Mouse (Mus musculus): ENCODE measurements around the gene Zfp418.

GRCm38 (mm10) chr7:7188191-7188942, 17.2 kb downstream of the Zfp418 start:
- TF ChIP-seq CTCF (IDR thresholded peaks at IDR 0.05; ENCODE audit: borderline replicate concordance, control insufficient read depth, extremely low read depth, insufficient read depth, low read length, poor library complexity) = peak; percentile 59; the same call in 1 of the 2 replicates
- no peak for TF ChIP-seq POLR2A (IDR thresholded peaks at IDR 0.05; ENCODE audit: control insufficient read depth, extremely low read depth, insufficient read depth, low read length, poor library complexity)

Data from thymus, adult 2 months (tissue).